Mouse (Mus musculus) heart, postnatal 25 days (tissue): ENCODE data around the gene Kcnj1. TPM values are rescaled to one million over a fixed set of nuclear protein-coding genes. Genes with fewer than 3 reads are reported as not detected.
A peak's percentile ranks its signal among the peaks of the same experiment; 100 is the strongest.

Experiments used
- DNase-seq: peaks from one replicate; pipeline ENCODE4 v3.0.0; 2022; ENCODE audit warnings: low spot score
- intact Hi-C: fragments of 180-260 bp; cut with DNase I; formaldehyde crosslinking; loops from one replicate; pipeline ENCODE4 v1.15.1; 2025
- total RNA-seq, 2 experiments: library from RNA; stranded (reverse); gene quantifications; 2 replicates each; pipeline ENCODE4 v1.2.3; 2021

Gene Kcnj1
- total RNA-seq, 2 experiments from 2014 or later: not detected

DNA sequence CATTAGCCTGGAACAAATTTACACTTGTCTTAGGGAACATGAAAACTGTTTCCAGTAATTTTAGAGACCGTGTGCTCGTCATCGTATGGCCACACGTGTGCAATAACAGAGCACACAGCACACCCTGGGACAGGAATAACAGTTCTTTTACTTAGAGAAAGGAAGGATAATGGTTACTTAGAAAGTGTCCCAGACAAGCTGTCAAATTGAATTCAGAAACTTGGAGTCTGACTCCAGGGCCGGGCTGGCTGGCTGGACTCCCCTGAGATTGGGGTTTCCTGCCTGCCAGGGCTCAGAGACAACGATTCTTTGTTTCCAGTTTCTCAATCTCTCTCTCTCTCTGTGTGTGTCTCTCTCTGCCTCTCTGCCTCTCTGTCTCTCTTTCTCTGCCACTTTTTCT is 71.5 kb downstream of the Kcnj1 start:
- intact Hi-C loops: no loop called here
- peak; percentile 42 for DNase-seq

DNA sequence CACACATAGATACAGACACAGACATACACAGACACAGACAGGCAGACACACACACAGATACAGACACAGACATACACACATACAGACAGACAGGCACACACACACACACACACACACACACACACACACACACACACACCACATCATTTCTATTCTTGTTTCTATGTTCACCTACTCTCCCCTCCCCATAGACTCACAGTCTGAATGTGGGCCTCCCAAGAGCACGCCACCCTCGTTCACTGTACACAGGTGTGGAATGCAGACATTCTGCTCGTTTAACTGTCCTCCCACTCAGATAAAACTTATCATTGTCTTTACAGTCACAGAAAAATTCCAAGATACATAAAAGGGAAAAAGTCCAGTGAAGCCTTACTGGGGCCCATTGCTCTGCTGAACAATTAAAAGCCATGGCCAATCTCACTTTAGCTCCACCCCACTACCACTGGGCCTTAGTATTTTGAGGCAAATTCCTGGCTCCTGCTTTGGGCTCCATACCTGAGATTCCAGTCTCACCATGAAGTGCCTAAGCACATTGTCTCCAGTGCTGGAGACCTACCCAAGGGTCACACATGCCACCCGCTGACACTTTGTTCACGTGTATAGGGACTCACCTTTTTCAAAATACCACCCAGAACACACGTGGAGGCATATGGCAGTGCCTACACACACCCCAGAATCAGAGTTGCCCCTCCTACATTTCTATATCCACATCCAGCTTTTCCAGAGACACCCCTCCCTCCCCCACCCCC is 72.3 kb downstream of the Kcnj1 start:
- intact Hi-C loops: loop anchor here (5.0 kb wide), 2 partner anchors 103 to 118 kb away; no protein-coding TSS in a partner anchor

DNA sequence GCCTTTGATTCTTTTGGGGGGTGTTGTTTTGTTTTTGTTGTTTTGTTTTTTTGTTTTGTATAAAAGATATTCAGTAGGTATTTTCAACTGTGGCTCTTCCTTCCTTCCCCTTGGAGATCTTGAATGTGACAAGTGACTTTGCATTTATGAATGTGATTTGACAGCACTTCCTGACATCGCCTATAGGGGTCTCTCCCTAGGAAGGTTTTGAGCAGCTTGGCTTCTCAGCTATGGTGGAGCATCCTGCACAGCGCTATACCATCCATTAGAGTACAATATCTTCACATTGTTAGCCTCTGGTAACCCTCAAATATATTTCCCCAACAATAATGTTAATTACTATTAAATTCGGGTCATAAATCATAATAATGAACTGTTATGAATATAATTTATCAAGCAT is 73.5 kb downstream of the Kcnj1 start:
- DNase-seq: no peak
- intact Hi-C loops: loop anchor here (5.0 kb wide), 2 partner anchors 102 to 117 kb away; no protein-coding TSS in a partner anchor

More for the DNA sequence above, 72.3 kb downstream of the Kcnj1 start:
- DNase-seq: no peak

DNA sequence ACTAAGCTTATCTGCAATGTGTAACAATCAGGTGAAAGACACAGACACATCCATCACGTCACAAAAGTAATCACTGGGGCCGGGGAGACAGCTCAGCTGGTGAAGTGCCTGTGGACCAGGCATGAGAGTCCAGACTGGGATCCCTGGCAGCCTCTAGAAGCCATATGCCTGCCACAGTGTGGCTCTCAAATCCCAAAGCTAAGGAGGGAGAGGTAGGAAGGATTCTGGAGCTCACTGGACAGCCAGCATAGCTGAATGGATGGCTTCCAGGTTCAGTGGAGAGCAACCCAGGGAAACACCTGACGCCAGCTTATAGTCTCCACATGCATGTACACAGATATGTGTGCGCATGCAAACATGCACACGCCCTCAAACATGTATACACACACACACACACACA is 76.5 kb downstream of the Kcnj1 start:
- DNase-seq: no peak
- intact Hi-C loops: loop anchor here (5.0 kb wide), 2 partner anchors 99 to 114 kb away; no protein-coding TSS in a partner anchor

Other genes with a start within 250 kb of the Kcnj1 start
- gene Kcnj5, start 28.1 kb upstream of the Kcnj1 start, total RNA-seq: 10 to 100 TPM; 50.8 to 56.0 TPM
- gene Fli1, start 170.4 kb downstream of the Kcnj1 start, total RNA-seq: 10 to 100 TPM; 26.4 to 28.2 TPM